Mouse (Mus musculus) hindbrain, embryonic 14.5 days (tissue): ENCODE results near the gene Ywhah. TPM values are rescaled to one million over a fixed set of nuclear protein-coding genes. Genes with fewer than 3 reads are reported as not detected.
"Not testable (repeated sequence)": the region's sequence is repeated elsewhere in the genome, so short reads cannot be mapped to it uniquely, and the experiment has no call there.

Experiments used
- ATAC-seq: fragments of 200-750 bp; cut with Nextera tagmentation; 2 replicates; pipeline ENCODE4 v1.8.0; 2017; ENCODE audit warnings: moderate number of reproducible peaks, mild to moderate bottlenecking, moderate TSS enrichment, moderate library complexity; ENCODE audit not compliant: low FRiP score
- DNase-seq: peaks from one replicate; pipeline ENCODE4 v3.0.0-alpha.2; 2015; ENCODE audit warnings: low spot score
- H3K27ac ChIP-seq: fragments of 300-500 bp; sonication (generic); 2 replicates; pipeline ENCODE4 v1.5.1; 2014; ENCODE audit warnings: mild to moderate bottlenecking, moderate library complexity
- H3K27me3 ChIP-seq: fragments of 300-500 bp; sonication (generic); 2 replicates; pipeline ENCODE4 v1.6.1; 2014; ENCODE audit warnings: mild to moderate bottlenecking, low read length, mixed read lengths; ENCODE audit not compliant: control insufficient read depth, insufficient read depth
- H3K36me3 ChIP-seq: fragments of 300-500 bp; sonication (generic); replicated peaks from 2 replicates; pipeline ENCODE4 v1.6.1; 2014; ENCODE audit not compliant: control insufficient read depth, insufficient read depth
- H3K4me1 ChIP-seq: fragments of 300-500 bp; sonication (generic); replicated peaks from 2 replicates; pipeline ENCODE4 v1.6.1; 2014; ENCODE audit warnings: antibody characterized with exemption, low read length, mixed read lengths; ENCODE audit not compliant: control insufficient read depth, insufficient read depth
- H3K4me2 ChIP-seq: fragments of 300-500 bp; sonication (generic); replicated peaks from 2 replicates; pipeline ENCODE4 v1.6.1; 2014; ENCODE audit warnings: mild to moderate bottlenecking, moderate library complexity
- H3K4me3 ChIP-seq: fragments of 300-500 bp; sonication (generic); replicated peaks from 2 replicates; pipeline ENCODE4 v1.5.1; 2014; ENCODE audit warnings: mild to moderate bottlenecking, low read length
- H3K9ac ChIP-seq: fragments of 300-500 bp; sonication (generic); 2 replicates; pipeline ENCODE4 v1.6.1; 2014
- H3K9me3 ChIP-seq: fragments of 300-500 bp; sonication (generic); 2 replicates; pipeline ENCODE4 v1.6.1; 2016; ENCODE audit warnings: low read length; ENCODE audit not compliant: control insufficient read depth
- WGBS: fragments of 180-500 bp; shearing (Covaris S2); extraction: QIAGEN DNeasy Blood & Tissue Kit; methylation state at CpG from one replicate; pipeline ENCODE4 v1.1.7; 2014; 5-methylcytosine and 5-hydroxymethylcytosine counted together
- polyA plus RNA-seq: library from polyadenylated mRNA; unstranded; fragments of >200 nt; fragmentation: Nextera tagmentation; extraction: Ambion mirVana; gene quantifications from 2 replicates; pipeline ENCODE4 v1.2.1, GENCODE M21; 2014

Gene Ywhah
- polyA plus RNA-seq, 1 experiment from 2014 or later = 745 TPM

DNA sequence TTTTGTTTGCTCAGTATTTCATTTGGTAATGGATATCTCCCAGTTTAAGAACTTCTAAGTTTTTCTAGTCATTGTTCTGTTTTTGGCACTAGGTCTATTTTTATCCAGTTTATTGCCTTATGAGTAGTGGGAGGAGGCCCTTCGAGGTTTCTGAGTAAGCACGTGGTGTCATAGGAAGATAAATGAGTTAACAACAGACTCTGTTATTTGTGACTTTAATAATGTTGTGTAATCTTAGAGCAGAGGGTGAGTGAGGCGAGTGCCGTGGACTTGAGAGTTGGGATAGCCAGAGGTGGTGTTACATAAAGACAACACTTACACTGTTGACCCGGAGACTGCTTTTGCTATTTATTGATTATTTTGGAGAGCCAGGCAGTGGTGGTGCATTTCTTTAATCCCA is 5.9 kb downstream of the Ywhah start:
- H3K4me3 ChIP-seq = no peak overlapping the region
- H3K9me3 ChIP-seq = no peaks in the 10 kb centered on the region
- peaks cover 50% of the 10 kb centered on the region for H3K36me3 ChIP-seq
- ATAC-seq (no peak), DNase-seq (no peak)
- H3K9ac ChIP-seq = no peak overlapping the region
- H3K4me2 ChIP-seq = no peak overlapping the region
- H3K27me3 ChIP-seq = no peaks in the 10 kb centered on the region
- no peak overlapping the region for H3K27ac ChIP-seq
- WGBS = 78% methylated on average over 5 of the region's 5 CpGs
- H3K4me1 ChIP-seq = peaks cover 35% of the 10 kb centered on the region

DNA sequence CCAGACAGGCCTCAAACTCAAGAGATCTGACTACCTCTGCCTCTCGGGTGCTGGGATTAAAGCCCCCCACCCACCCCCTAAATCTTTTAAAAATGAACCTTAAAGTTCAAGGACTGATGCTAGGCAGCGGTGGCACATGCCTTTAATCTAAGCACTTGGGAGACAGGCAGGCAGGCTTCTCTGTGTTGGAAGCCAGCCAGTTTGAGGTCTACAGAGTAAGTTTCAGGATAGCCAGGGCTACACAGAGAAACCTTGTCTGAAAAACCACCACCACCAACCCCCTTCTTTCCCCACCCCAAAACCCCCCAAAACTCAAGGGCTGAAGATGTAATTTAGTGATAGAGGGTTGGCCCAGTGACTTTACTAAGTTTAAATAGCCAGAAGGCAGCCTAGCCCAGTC is 10.0 kb downstream of the Ywhah start:
- no peaks in the 10 kb centered on the region for H3K27me3 ChIP-seq
- no peak overlapping the region for H3K4me2 ChIP-seq
- WGBS = 69% methylated on average over 2 of the region's 2 CpGs
- no peak overlapping the region for H3K9ac ChIP-seq
- no peaks in the 10 kb centered on the region for H3K9me3 ChIP-seq
- peaks cover 43% of the 10 kb centered on the region for H3K36me3 ChIP-seq
- no peak overlapping the region for H3K4me3 ChIP-seq
- no peak overlapping the region for H3K27ac ChIP-seq
- ATAC-seq = no peak
- DNase-seq = no peak
- H3K4me1 ChIP-seq = peaks cover 33% of the 10 kb centered on the region

DNA sequence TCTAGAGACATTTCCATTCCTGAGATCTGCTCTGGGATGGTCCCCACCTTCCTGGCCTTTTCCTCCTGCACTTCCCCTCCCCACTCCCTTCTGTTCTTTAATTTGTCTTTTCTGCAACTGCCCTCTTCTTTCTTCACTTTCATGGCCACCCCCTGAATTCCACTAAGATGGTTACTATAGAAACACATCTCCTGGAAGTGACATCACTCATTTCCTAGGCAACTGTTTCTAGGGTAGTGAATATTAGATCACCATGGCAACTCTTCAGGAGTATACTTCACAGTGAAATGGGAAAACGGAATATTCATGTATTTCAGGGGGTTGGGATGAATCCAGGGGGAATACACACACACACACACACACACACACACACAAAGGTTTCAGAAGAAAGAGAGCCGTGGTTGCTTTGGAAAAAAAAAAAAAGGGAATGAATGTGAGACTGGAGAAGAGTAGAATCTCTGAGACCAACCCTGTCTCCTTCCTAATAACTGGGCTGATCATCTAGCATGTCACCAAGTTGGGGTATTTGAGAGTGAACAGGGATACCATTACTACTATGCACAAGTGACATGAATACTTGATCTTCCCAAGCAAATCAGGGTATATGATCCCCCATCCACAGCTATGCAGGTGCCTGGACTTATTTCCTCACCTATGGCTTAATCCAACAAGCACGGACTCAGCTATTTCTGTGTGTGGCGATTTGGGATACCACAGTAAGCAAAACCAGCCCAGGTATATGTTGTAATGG is 12.0 kb downstream of the Ywhah start:
- Histone ChIP-seq H3K27me3 (no peaks in the 10 kb centered on the region), H3K9me3 (no peaks in the 10 kb centered on the region), H3K27ac (peak overlapping the region; percentile 56), H3K4me2 (no peak overlapping the region; the same call in 1 of the 2 replicates), H3K4me3 (no peak overlapping the region), H3K9ac (no peak overlapping the region), H3K4me1 (peaks cover 25% of the 10 kb centered on the region), H3K36me3 (peaks cover 24% of the 10 kb centered on the region)
- DNase-seq (peak; percentile 80), ATAC-seq (peak; percentile 79)
- WGBS = 44% methylated on average over 4 of the region's 4 CpGs

DNA sequence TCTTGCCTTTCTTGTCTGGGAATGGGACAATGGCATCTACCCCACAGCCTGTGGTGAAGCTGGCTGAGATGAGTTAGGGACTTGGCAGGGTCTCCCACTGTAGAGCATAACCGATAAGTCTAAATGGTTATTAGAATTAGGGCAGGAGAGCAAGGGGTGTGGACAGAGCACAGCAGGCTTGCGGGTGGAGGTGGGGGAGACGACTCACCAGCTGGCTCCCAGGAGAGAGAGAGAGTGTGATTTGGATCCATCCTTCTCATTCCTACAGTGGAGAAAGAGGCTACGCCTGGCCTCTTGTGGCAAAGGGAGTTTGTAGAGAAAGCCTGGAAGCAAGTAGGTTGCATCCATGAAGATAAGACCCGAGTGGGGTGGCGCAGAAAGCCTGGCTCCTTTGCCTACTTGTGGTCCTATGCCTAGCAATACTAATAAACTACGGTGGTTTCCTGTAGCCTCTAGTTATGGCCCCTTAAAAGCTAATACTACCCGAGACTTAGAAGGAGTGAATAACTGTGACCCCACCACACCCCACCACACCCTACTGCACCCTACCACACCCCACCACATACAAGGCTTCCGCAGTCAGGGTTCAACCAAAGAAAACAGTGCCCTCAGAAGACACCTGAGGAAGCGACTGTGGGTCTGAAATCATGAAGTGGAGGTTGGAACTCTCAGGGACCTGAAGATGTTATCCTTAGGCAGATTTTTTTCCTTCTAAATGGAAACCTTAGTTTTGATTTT is 13.6 kb downstream of the Ywhah start:
- peaks cover 12% of the 10 kb centered on the region for H3K36me3 ChIP-seq

DNA sequence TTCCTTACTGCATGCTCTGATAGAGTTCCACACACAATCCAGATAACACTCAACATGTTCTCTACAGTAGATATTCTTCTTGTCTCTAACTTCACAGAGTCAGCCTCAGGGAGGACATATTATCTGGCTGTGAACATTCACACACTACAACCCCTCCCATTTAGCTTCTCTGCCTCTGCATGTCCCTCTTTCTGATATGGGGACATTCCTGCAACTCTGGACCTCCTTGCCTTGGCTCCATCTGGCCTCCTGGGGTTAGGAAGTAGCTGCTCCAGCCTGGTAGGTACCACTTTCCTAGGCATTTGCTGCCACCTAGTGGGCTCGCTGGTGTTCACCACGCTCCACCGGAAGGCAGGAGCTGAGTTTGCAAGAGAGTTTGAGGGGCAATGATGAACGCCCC is 14.5 kb downstream of the Ywhah start:
- 2% methylated on average over 4 of the region's 4 CpGs for WGBS
- H3K4me2 ChIP-seq = no peak overlapping the region
- H3K27me3 ChIP-seq = no peaks in the 10 kb centered on the region
- H3K27ac ChIP-seq = no peak overlapping the region
- peak; percentile 92 for DNase-seq
- ATAC-seq = peak; percentile 66
- no peak overlapping the region for H3K9ac ChIP-seq
- H3K4me3 ChIP-seq = no peak overlapping the region
- peaks cover 7% of the 10 kb centered on the region for H3K36me3 ChIP-seq
- peaks cover 25% of the 10 kb centered on the region for H3K4me1 ChIP-seq
- H3K9me3 ChIP-seq = no peaks in the 10 kb centered on the region

More for the DNA sequence above, 13.6 kb downstream of the Ywhah start:
- H3K9ac ChIP-seq = no peak overlapping the region
- 83% methylated on average over 10 of the region's 10 CpGs for WGBS
- no peak for DNase-seq
- no peak overlapping the region for H3K4me3 ChIP-seq
- no peak for ATAC-seq
- H3K27ac ChIP-seq = 0 out of 2 replicates have a peak overlapping the region, but pooled peaks have one; percentile 17
- no peaks in the 10 kb centered on the region for H3K9me3 ChIP-seq
- no peak overlapping the region for H3K4me2 ChIP-seq
- peaks cover 25% of the 10 kb centered on the region for H3K4me1 ChIP-seq
- no peaks in the 10 kb centered on the region for H3K27me3 ChIP-seq

DNA sequence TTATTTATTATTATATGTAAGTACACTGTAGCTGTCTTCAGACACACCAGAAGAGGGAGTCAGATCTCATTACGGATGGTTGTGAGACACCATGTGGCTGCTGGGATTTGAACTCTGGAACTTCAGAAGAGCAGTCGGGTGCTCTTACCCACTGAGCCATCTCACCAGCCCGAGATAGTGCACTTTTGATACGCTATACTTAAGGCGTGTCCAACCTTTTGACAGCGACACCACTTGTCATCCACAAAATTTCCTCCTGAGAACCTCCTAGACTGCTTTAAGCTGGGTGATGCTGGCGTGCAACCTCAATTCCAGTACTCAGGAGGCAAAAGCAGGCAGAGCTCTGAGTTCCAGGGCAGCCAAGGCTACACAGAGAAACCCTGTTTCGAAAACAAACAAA is 15.0 kb downstream of the Ywhah start:
- peaks cover 25% of the 10 kb centered on the region for H3K4me1 ChIP-seq
- H3K36me3 ChIP-seq, H3K4me3 ChIP-seq, H3K27me3 ChIP-seq, H3K9ac ChIP-seq, ATAC-seq, DNase-seq, H3K4me2 ChIP-seq, H3K27ac ChIP-seq, H3K9me3 ChIP-seq: not testable (repeated sequence)
- WGBS = 44% methylated on average over 8 of the region's 8 CpGs

DNA sequence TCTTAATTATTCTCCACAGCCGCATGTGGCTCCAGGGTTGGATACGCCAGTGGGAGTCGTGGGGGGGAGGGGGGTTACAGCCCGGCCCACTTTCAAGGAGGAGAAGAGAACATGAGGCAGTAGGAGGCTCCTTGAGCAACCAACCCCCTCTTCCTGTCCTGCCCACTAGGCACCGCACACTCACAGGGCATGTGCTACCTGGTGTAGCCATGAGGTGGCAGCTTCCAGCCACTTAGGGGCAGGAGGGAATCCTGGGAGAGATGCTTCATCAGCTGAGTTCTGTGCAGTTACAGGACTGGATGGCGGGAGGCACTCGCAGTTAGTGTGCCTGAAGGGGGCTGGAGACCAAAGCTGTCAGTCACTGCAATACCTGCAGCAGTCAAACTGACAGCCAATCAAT is 15.5 kb downstream of the Ywhah start:
- Histone ChIP-seq H3K27ac (no peak overlapping the region), H3K27me3 (no peaks in the 10 kb centered on the region), H3K4me3 (no peak overlapping the region), H3K9me3 (no peaks in the 10 kb centered on the region), H3K4me1 (peaks cover 25% of the 10 kb centered on the region), H3K9ac (no peak overlapping the region), H3K4me2 (no peak overlapping the region), H3K36me3 (no peaks in the 10 kb centered on the region; the same call in 1 of the 2 replicates)
- no peak for ATAC-seq
- no peak for DNase-seq
- WGBS = 22% methylated on average over 7 of the region's 7 CpGs

DNA sequence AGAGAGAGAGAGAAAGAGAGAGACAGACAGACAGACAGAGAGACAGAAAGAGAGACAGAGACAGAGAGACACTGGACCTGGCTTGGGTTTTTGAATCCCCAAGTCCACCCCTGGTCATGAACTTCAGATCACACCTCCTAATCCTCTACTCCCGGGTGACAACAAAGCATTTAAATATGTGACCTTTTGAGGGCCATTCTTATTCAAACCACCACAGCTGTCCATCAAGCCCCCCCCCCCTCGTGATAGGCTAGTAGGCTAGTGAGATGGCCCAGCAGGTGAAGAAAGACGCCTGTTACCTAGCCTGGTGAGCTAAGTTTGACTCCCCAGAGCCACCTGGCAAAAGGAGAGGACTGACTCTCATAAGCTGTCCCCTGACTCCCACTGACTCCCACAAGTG is 16.3 kb downstream of the Ywhah start:
- ATAC-seq = no peak
- H3K4me2 ChIP-seq = no peak overlapping the region

DNA sequence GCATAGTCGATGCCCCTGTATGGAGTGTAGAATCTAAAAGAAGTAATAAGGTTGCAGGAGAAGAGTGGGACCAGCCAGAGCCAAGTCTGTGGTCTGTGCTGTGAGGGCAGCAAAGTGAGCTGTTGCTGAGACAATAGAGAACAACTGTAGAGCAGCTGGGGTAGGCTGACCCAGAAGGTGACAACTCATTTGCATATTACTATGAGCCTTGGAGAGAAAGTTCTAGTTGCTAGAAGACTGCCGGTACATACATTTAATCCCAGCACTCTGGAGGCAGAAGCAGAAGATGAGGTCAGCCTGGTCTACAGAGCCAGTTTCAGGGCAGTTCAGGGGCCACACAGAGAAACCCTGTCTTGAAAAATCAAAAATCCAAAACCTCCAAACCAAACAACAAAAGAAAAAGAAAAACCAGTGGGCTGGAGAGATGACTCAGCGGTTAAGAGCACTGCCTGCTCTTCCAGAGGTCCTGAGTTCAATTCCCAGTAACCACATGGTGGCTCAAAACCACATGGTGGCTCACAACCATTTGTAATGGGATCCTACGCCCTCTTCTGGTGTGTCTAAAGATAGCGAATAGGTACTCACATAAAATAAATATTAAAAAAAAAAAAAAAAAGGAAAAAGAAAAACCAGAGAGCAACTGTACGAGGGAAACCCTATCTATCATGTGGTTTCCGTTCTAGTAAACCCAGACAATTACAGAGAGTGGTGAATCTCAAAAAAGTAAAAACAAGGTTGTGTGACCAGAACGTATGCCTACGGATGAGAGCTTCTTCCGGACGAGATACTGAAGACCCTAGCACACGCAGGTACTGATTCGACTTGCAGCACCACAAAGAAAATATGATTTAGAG is 20.3 kb downstream of the Ywhah start:
- no peak overlapping the region for H3K4me3 ChIP-seq

More for the DNA sequence above, 16.3 kb downstream of the Ywhah start:
- Histone ChIP-seq H3K27me3 (no peaks in the 10 kb centered on the region), H3K9me3 (no peaks in the 10 kb centered on the region), H3K36me3 (no peaks in the 10 kb centered on the region), H3K9ac (no peak overlapping the region), H3K27ac (no peak overlapping the region), H3K4me1 (peaks cover 21% of the 10 kb centered on the region), H3K4me3 (no peak overlapping the region)
- 46% methylated on average over 3 of the region's 3 CpGs for WGBS
- DNase-seq = no peak

More for the DNA sequence above, 20.3 kb downstream of the Ywhah start:
- no peak for DNase-seq
- Histone ChIP-seq H3K27ac (no peak overlapping the region), H3K4me2 (peak overlapping the region; percentile 43), H3K9me3 (no peaks in the 10 kb centered on the region), H3K9ac (no peak overlapping the region), H3K27me3 (no peaks in the 10 kb centered on the region), H3K36me3 (no peaks in the 10 kb centered on the region), H3K4me1 (no peaks in the 10 kb centered on the region)
- no peak for ATAC-seq
- 50% methylated on average over 13 of the region's 13 CpGs for WGBS
